Mouse (Mus musculus) brain, embryonic 14.5 days (tissue): Measurements from ENCODE around the gene G6pdx.

Source experiments
- CTCF ChIP-seq: fragments of 200-500 bp; IDR thresholded peaks from 2 replicates; pipeline ENCODE4 v1.5.1; 2012; ENCODE audit warnings: inconsistent platforms, mild to moderate bottlenecking, moderate library complexity, borderline replicate concordance; ENCODE audit not compliant: insufficient read depth, insufficient read length; ENCODE audit errors: extremely low read depth
- POLR2A ChIP-seq: fragments of 200-500 bp; IDR thresholded peaks from 2 replicates; pipeline ENCODE4 v1.6.1; 2012; ENCODE audit warnings: mild to moderate bottlenecking, inconsistent platforms, borderline replicate concordance; ENCODE audit not compliant: poor library complexity, insufficient read depth, insufficient read length, severe bottlenecking; ENCODE audit errors: extremely low read depth

DNA sequence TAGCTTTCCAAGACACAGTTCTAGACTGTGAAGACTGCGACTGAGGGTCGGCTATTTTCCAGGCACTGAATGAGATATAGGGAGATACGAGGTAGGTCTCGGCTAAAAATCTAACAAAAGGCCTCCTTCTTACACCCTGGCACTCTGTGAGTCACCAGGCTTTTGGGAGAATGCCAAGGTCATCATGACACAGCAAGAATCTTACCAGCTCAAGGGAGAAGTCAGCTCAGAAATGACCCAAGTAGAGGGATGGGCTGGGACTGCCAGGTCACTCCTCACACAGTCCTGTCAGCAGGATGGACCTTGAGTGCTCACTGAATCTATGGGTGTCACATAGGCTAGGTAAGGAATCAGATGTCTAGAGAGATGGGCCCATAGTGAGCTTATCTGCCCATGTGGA, 3.8 kb downstream of the G6pdx start:
- no peak for TF ChIP-seq CTCF
- TF ChIP-seq POLR2A = no peak
